Mouse (Mus musculus) heart, embryonic 12.5 days (tissue): Measurements from ENCODE around the gene Hmgb2. TPM values are rescaled to one million over a fixed set of nuclear protein-coding genes. Genes with fewer than 3 reads are reported as not detected.

Experiments used
- ATAC-seq: fragments of 200-750 bp; cut with Nextera tagmentation; 2 replicates; pipeline ENCODE4 v1.8.0; 2017; ENCODE audit warnings: moderate TSS enrichment, moderate library complexity; ENCODE audit not compliant: insufficient number of reproducible peaks, low FRiP score
- H3K27ac ChIP-seq: fragments of 300-500 bp; sonication (generic); 2 replicates; pipeline ENCODE4 v1.5.1; 2016; ENCODE audit warnings: mild to moderate bottlenecking, moderate library complexity; ENCODE audit not compliant: poor library complexity, severe bottlenecking
- H3K27me3 ChIP-seq: fragments of 300-500 bp; sonication (generic); replicated peaks from 2 replicates; pipeline ENCODE4 v1.6.1; 2016; ENCODE audit warnings: mild to moderate bottlenecking, moderate library complexity
- H3K36me3 ChIP-seq: fragments of 300-500 bp; sonication (generic); 2 replicates; pipeline ENCODE4 v1.6.1; 2016; ENCODE audit warnings: mild to moderate bottlenecking, moderate library complexity
- H3K4me1 ChIP-seq: fragments of 300-500 bp; sonication (generic); replicated peaks from 2 replicates; pipeline ENCODE4 v1.6.1; 2016; ENCODE audit warnings: mild to moderate bottlenecking
- H3K4me2 ChIP-seq: fragments of 300-500 bp; sonication (generic); 2 replicates; pipeline ENCODE4 v1.6.1; 2016; ENCODE audit warnings: mild to moderate bottlenecking, moderate library complexity
- H3K4me3 ChIP-seq: fragments of 300-500 bp; sonication (generic); 2 replicates; pipeline ENCODE4 v1.5.1; 2016; ENCODE audit warnings: mild to moderate bottlenecking
- H3K9ac ChIP-seq: fragments of 300-500 bp; sonication (generic); 2 replicates; pipeline ENCODE4 v1.6.1; 2016; ENCODE audit warnings: mild to moderate bottlenecking, moderate library complexity
- H3K9me3 ChIP-seq: fragments of 300-500 bp; sonication (generic); replicated peaks from 2 replicates; pipeline ENCODE4 v1.6.1; 2016; ENCODE audit warnings: mild to moderate bottlenecking, moderate library complexity
- WGBS: fragments of 180-500 bp; shearing (Covaris S2); methylation state at CpG from one replicate; pipeline ENCODE4 v1.1.7; 2016; 5-methylcytosine and 5-hydroxymethylcytosine counted together
- polyA plus RNA-seq: library from polyadenylated mRNA; unstranded; fragments of >200 nt; fragmentation: Nextera tagmentation; extraction: Ambion mirVana; gene quantifications from 2 replicates; pipeline ENCODE4 v1.2.1, GENCODE M21; 2016

Gene Hmgb2
- polyA plus RNA-seq, 1 experiment from 2014 or later, result 346 TPM

- Histone ChIP-seq H3K27me3 (no peaks in the 10 kb centered on the region), H3K4me2 (no peak overlapping the region), H3K36me3 (peaks cover 16% of the 10 kb centered on the region), H3K4me1 (peaks cover 4% of the 10 kb centered on the region; the same call in 1 of the 2 replicates), H3K4me3 (no peak overlapping the region), H3K9ac (no peak overlapping the region), H3K27ac (no peak overlapping the region), H3K9me3 (no peaks in the 10 kb centered on the region)
- WGBS, result 85% methylated on average over 4 of the region's 4 CpGs
- ATAC-seq, result no peak
Measured at GRCm38 (mm10) chr8:57533106-57533505, 21.4 kb downstream of the Hmgb2 start.

- no peak for ATAC-seq
- no peak overlapping the region for H3K27ac ChIP-seq
- H3K36me3 ChIP-seq, result peaks cover 16% of the 10 kb centered on the region
- H3K9ac ChIP-seq, result no peak overlapping the region
- H3K4me3 ChIP-seq, result no peak overlapping the region
- H3K27me3 ChIP-seq, result no peaks in the 10 kb centered on the region
- peaks cover 4% of the 10 kb centered on the region; the same call in 1 of the 2 replicates for H3K4me1 ChIP-seq
- no peak overlapping the region for H3K4me2 ChIP-seq
- H3K9me3 ChIP-seq, result no peaks in the 10 kb centered on the region
- WGBS, result 83% methylated on average over 4 of the region's 4 CpGs
Measured at GRCm38 (mm10) chr8:57534495-57534894, 22.8 kb downstream of the Hmgb2 start.

- WGBS, result 82% methylated on average over 6 of the region's 6 CpGs
- Histone ChIP-seq H3K27ac (no peak overlapping the region), H3K4me2 (no peak overlapping the region), H3K9ac (no peak overlapping the region), H3K9me3 (no peaks in the 10 kb centered on the region), H3K36me3 (peaks cover 16% of the 10 kb centered on the region), H3K4me3 (no peak overlapping the region), H3K27me3 (no peaks in the 10 kb centered on the region), H3K4me1 (0 out of 2 replicates have a peak, but pooled peaks cover 3% of the 10 kb centered on the region)
- no peak for ATAC-seq
Measured at GRCm38 (mm10) chr8:57536167-57536566, 24.5 kb downstream of the Hmgb2 start.

- Histone ChIP-seq H3K9me3 (no peaks in the 10 kb centered on the region), H3K27me3 (no peaks in the 10 kb centered on the region), H3K4me2 (no peak overlapping the region), H3K4me1 (no peaks in the 10 kb centered on the region), H3K9ac (no peak overlapping the region), H3K4me3 (no peak overlapping the region), H3K27ac (no peak overlapping the region), H3K36me3 (peaks cover 16% of the 10 kb centered on the region)
- 56% methylated on average over 7 of the region's 7 CpGs for WGBS
- no peak for ATAC-seq
Measured at GRCm38 (mm10) chr8:57538601-57539000, 26.9 kb downstream of the Hmgb2 start.

GRCm38 (mm10) chr8:57540110-57540838 is 28.6 kb downstream of the Hmgb2 start:
- Histone ChIP-seq H3K4me1 (no peaks in the 10 kb centered on the region), H3K4me2 (no peak overlapping the region), H3K27me3 (no peaks in the 10 kb centered on the region), H3K36me3 (peaks cover 11% of the 10 kb centered on the region), H3K4me3 (no peak overlapping the region), H3K27ac (no peak overlapping the region), H3K9me3 (no peaks in the 10 kb centered on the region), H3K9ac (no peak overlapping the region)
- WGBS, result 42% methylated on average over 12 of the region's 12 CpGs
- no peak for ATAC-seq

- no peaks in the 10 kb centered on the region for H3K27me3 ChIP-seq
- no peak for ATAC-seq
- no peak overlapping the region for H3K4me2 ChIP-seq
- H3K4me1 ChIP-seq, result no peaks in the 10 kb centered on the region
- H3K27ac ChIP-seq, result no peak overlapping the region
- H3K4me3 ChIP-seq, result no peak overlapping the region
- H3K9me3 ChIP-seq, result no peaks in the 10 kb centered on the region
- no peak overlapping the region for H3K9ac ChIP-seq
- WGBS, result 89% methylated on average over 11 of the region's 11 CpGs
- H3K36me3 ChIP-seq, result peaks cover 6% of the 10 kb centered on the region
Measured at GRCm38 (mm10) chr8:57540951-57541350, 29.2 kb downstream of the Hmgb2 start.

GRCm38 (mm10) chr8:57541405-57541804 is 29.7 kb downstream of the Hmgb2 start:
- H3K36me3 ChIP-seq, result peaks cover 1% of the 10 kb centered on the region
- H3K4me1 ChIP-seq, result no peaks in the 10 kb centered on the region
- H3K27ac ChIP-seq, result no peak overlapping the region
- no peaks in the 10 kb centered on the region for H3K27me3 ChIP-seq
- H3K9ac ChIP-seq, result no peak overlapping the region
- no peaks in the 10 kb centered on the region for H3K9me3 ChIP-seq
- no peak overlapping the region for H3K4me2 ChIP-seq
- ATAC-seq, result no peak
- 79% methylated on average over 9 of the region's 9 CpGs for WGBS
- no peak overlapping the region for H3K4me3 ChIP-seq

- Histone ChIP-seq H3K27ac (no peak overlapping the region), H3K36me3 (no peaks in the 10 kb centered on the region), H3K27me3 (no peaks in the 10 kb centered on the region), H3K4me1 (no peaks in the 10 kb centered on the region), H3K9me3 (no peaks in the 10 kb centered on the region), H3K4me2 (no peak overlapping the region), H3K9ac (no peak overlapping the region), H3K4me3 (no peak overlapping the region)
- ATAC-seq, result no peak
- 81% methylated on average over 3 of the region's 3 CpGs for WGBS
Measured at GRCm38 (mm10) chr8:57546401-57546800, 34.7 kb downstream of the Hmgb2 start.

- Histone ChIP-seq H3K4me2 (no peak overlapping the region), H3K4me3 (no peak overlapping the region), H3K27me3 (no peaks in the 10 kb centered on the region), H3K9me3 (no peaks in the 10 kb centered on the region), H3K4me1 (no peaks in the 10 kb centered on the region), H3K9ac (no peak overlapping the region), H3K27ac (no peak overlapping the region), H3K36me3 (no peaks in the 10 kb centered on the region)
- 84% methylated on average over 3 of the region's 3 CpGs for WGBS
- ATAC-seq, result no peak
Measured at GRCm38 (mm10) chr8:57546834-57547233, 35.1 kb downstream of the Hmgb2 start.

GRCm38 (mm10) chr8:57547581-57547980 is 35.9 kb downstream of the Hmgb2 start:
- no peaks in the 10 kb centered on the region for H3K27me3 ChIP-seq
- no peaks in the 10 kb centered on the region for H3K9me3 ChIP-seq
- H3K9ac ChIP-seq, result no peak overlapping the region
- no peak for ATAC-seq
- H3K27ac ChIP-seq, result no peak overlapping the region
- 80% methylated on average over 12 of the region's 12 CpGs for WGBS
- H3K4me2 ChIP-seq, result no peak overlapping the region
- no peaks in the 10 kb centered on the region for H3K4me1 ChIP-seq
- no peaks in the 10 kb centered on the region for H3K36me3 ChIP-seq
- H3K4me3 ChIP-seq, result no peak overlapping the region

- no peaks in the 10 kb centered on the region for H3K36me3 ChIP-seq
- H3K4me2 ChIP-seq, result no peak overlapping the region
- H3K4me3 ChIP-seq, result no peak overlapping the region
- H3K9me3 ChIP-seq, result no peaks in the 10 kb centered on the region
- no peaks in the 10 kb centered on the region for H3K27me3 ChIP-seq
- 68% methylated on average over 14 of the region's 14 CpGs for WGBS
- no peak overlapping the region for H3K27ac ChIP-seq
- H3K4me1 ChIP-seq, result no peaks in the 10 kb centered on the region
- H3K9ac ChIP-seq, result no peak overlapping the region
- no peak for ATAC-seq
Measured at GRCm38 (mm10) chr8:57552102-57553032, 40.7 kb downstream of the Hmgb2 start.
